Mouse (Mus musculus) thymus, adult 2 months (tissue): Measurements from ENCODE around the gene Zfp148.

Experiments
- CTCF ChIP-seq: fragments of 200-500 bp; IDR thresholded peaks from 2 replicates; pipeline ENCODE4 v1.5.1; 2012; ENCODE audit warnings: mild to moderate bottlenecking, control low read depth, low read length, moderate library complexity, borderline replicate concordance; ENCODE audit not compliant: control insufficient read depth, poor library complexity, insufficient read depth; ENCODE audit errors: extremely low read depth
- POLR2A ChIP-seq: fragments of 200-500 bp; IDR thresholded peaks from 2 replicates; pipeline ENCODE4 v1.6.1; 2012; ENCODE audit warnings: mild to moderate bottlenecking, low read length, control low read depth, moderate library complexity; ENCODE audit not compliant: control insufficient read depth, poor library complexity, insufficient read depth; ENCODE audit errors: extremely low read depth

DNA sequence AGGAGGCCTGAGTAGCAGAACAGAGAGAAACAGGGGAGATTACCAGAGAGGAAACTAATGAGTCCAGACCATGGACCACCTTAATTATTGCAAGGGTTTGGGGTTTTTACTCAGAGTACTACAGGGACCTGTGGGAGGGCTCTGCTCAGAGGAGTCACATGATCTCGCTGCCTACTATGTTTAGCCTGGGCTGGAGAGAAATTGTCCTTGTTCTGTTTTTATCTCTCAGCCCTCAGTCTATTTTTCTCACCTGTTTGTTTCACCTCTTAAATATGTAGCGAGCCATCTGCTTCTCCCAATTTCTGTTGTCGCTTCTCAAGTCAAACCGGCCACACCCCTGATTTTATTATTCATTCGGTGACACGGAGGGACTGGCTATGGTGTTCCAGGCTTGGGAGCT lies 14.9 kb upstream of the Zfp148 start:
- TF ChIP-seq CTCF = no peak
- TF ChIP-seq POLR2A = no peak
